Mouse (Mus musculus): ENCODE data around the gene Kat7. TPM values are rescaled to one million over a fixed set of nuclear protein-coding genes. Genes with fewer than 3 reads are reported as not detected.

Gene Kat7
- polyA plus RNA-seq, 2 experiments, result 49.7 to 58.5 TPM

DNA sequence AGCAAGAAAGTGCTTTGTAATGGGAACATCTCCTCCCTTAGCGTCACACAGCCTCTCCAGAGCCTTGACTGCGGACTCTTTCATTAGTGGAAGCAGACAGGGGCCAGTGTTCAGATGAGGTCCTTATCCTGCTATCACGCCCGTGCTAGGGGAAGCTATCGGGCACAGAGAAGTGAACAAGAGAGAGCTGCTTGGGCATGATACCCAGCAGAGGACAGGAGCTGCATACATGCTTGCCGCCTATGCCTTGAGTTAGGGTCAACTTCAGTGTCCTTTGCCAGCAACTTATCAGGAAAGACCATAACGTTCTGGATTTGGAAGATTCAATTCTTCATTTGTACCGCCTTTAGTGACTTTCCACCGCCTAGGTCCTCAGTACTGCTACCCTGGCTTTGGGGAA lies 23.8 kb upstream of the Kat7 start:
- H3K36me3 ChIP-seq (ENCODE audit: control insufficient read depth, insufficient read depth, low read length), result no peaks in the 10 kb centered on the region
- ATAC-seq (ENCODE audit: low FRiP score, low read depth) (no peak), DNase-seq (ENCODE audit: low spot score) (no peak)
- no peaks in the 10 kb centered on the region for H3K9me3 ChIP-seq (ENCODE audit: control insufficient read depth, low read length)
- no peak overlapping the region for H3K4me3 ChIP-seq (replicated peaks; ENCODE audit: low read length)
- WGBS, result 89% methylated on average over 9 of the region's 9 CpGs
- H3K27me3 ChIP-seq (ENCODE audit: control insufficient read depth, insufficient read depth, low read length), result no peaks in the 10 kb centered on the region
- no peak overlapping the region for H3K9ac ChIP-seq (ENCODE audit: low read depth, low read length, severe bottlenecking)
- peaks cover 15% of the 10 kb centered on the region for H3K4me1 ChIP-seq (ENCODE audit: control insufficient read depth, insufficient read depth, low read length)
- H3K27ac ChIP-seq (replicated peaks; ENCODE audit: low read depth, low read length), result no peak overlapping the region
- H3K4me2 ChIP-seq (replicated peaks; ENCODE audit: low read depth, low read length, severe bottlenecking), result no peak overlapping the region
- no peak for TF ChIP-seq POLR2A (IDR thresholded peaks at IDR 0.05; ENCODE audit: borderline replicate concordance, extremely low read depth, insufficient read depth, insufficient read length)

DNA sequence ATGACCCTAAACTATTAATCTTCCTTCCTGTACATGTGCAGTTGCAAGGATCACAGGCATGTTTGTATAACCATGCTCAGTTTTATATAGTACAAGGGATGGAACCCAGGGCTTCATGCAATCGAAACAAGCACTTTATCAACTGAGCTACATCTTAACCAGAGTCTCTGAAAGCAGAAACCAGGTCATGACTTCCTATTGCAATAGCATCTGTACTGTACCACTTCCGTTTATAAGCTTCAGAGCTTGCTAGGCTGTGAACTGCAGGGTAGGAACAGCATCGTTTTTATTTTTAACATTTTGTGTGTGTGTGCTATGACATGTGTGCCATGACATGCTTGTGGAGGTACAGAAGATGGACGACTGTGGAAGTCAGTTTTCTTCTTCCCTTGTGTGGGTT lies 23.2 kb upstream of the Kat7 start:
- H3K4me2 ChIP-seq (replicated peaks; ENCODE audit: low read depth, low read length, severe bottlenecking), result no peak overlapping the region
- no peak for ATAC-seq (ENCODE audit: low FRiP score, low read depth)
- no peak overlapping the region for H3K9ac ChIP-seq (ENCODE audit: low read depth, low read length, severe bottlenecking)
- no peak for DNase-seq (ENCODE audit: low spot score)
- H3K9me3 ChIP-seq (ENCODE audit: control insufficient read depth, low read length), result no peaks in the 10 kb centered on the region
- TF ChIP-seq POLR2A (IDR thresholded peaks at IDR 0.05; ENCODE audit: borderline replicate concordance, extremely low read depth, insufficient read depth, insufficient read length), result no peak
- H3K27me3 ChIP-seq (ENCODE audit: control insufficient read depth, insufficient read depth, low read length), result no peaks in the 10 kb centered on the region
- no peaks in the 10 kb centered on the region for H3K36me3 ChIP-seq (ENCODE audit: control insufficient read depth, insufficient read depth, low read length)
- WGBS, result 54% methylated on average over 4 of the region's 4 CpGs
- H3K4me1 ChIP-seq (ENCODE audit: control insufficient read depth, insufficient read depth, low read length), result peaks cover 9% of the 10 kb centered on the region
- H3K4me3 ChIP-seq (replicated peaks; ENCODE audit: low read length), result no peak overlapping the region
- no peak overlapping the region for H3K27ac ChIP-seq (replicated peaks; ENCODE audit: low read depth, low read length)

DNA sequence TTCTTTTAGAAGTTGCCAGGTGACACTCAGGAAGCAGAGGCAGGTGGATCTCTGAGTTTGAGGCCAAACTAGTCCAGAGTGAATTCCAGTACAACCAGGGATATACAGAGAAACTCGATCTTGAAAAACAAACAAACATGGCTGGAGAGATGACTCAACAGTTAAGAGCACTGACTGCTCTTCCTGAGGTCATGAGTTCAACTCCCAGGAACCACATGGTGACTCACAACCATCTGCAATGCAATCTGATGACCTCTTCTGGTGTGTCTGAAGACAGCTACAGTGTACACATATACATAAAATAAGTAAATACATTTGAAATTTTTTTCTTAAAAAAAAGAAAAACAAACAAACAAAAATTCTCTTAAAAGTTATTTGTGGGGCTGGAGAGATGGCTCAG lies 20.6 kb upstream of the Kat7 start:
- no peaks in the 10 kb centered on the region for H3K9me3 ChIP-seq (ENCODE audit: control insufficient read depth, low read length)
- no peak for DNase-seq (ENCODE audit: low spot score)
- no peak overlapping the region for H3K9ac ChIP-seq (ENCODE audit: low read depth, low read length, severe bottlenecking)
- no peaks in the 10 kb centered on the region for H3K4me1 ChIP-seq (ENCODE audit: control insufficient read depth, insufficient read depth, low read length)
- H3K36me3 ChIP-seq (ENCODE audit: control insufficient read depth, insufficient read depth, low read length), result no peaks in the 10 kb centered on the region
- no peak overlapping the region for H3K4me3 ChIP-seq (replicated peaks; ENCODE audit: low read length)
- no peak overlapping the region for H3K27ac ChIP-seq (replicated peaks; ENCODE audit: low read depth, low read length)
- H3K4me2 ChIP-seq (replicated peaks; ENCODE audit: low read depth, low read length, severe bottlenecking), result no peak overlapping the region
- WGBS, result 63% methylated on average over 1 of the region's 1 CpGs
- H3K27me3 ChIP-seq (ENCODE audit: control insufficient read depth, insufficient read depth, low read length), result no peaks in the 10 kb centered on the region
- no peak for ATAC-seq (ENCODE audit: low FRiP score, low read depth)
- TF ChIP-seq POLR2A (IDR thresholded peaks at IDR 0.05; ENCODE audit: borderline replicate concordance, extremely low read depth, insufficient read depth, insufficient read length), result no peak

DNA sequence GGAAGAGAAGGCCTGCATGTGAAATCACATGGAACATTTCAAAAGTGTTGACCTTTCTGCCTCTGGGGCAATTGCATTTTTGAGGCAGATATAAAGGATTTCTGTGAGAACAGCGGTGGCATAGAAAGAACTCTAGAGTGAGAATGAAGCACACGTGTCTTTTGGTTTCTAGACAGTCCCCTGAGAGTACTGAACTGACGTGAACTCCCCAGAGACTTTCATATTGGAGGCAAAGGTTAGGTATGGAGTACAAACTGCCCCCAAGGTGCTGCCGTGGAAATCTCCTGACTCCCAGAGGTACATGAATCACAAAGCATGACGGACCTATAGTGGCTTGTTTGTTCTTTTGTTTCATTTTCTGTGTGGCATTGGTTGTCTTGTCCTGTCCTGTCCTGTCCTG lies 18.6 kb upstream of the Kat7 start:
- Histone ChIP-seq H3K4me1 (ENCODE audit: control insufficient read depth, insufficient read depth, low read length) (no peaks in the 10 kb centered on the region), H3K36me3 (ENCODE audit: control insufficient read depth, insufficient read depth, low read length) (no peaks in the 10 kb centered on the region), H3K9me3 (ENCODE audit: control insufficient read depth, low read length) (no peaks in the 10 kb centered on the region), H3K9ac (ENCODE audit: low read depth, low read length, severe bottlenecking) (no peak overlapping the region), H3K4me3 (replicated peaks; ENCODE audit: low read length) (no peak overlapping the region), H3K4me2 (replicated peaks; ENCODE audit: low read depth, low read length, severe bottlenecking) (no peak overlapping the region), H3K27ac (replicated peaks; ENCODE audit: low read depth, low read length) (no peak overlapping the region), H3K27me3 (ENCODE audit: control insufficient read depth, insufficient read depth, low read length) (no peaks in the 10 kb centered on the region)
- no peak for DNase-seq (ENCODE audit: low spot score)
- no peak for TF ChIP-seq POLR2A (IDR thresholded peaks at IDR 0.05; ENCODE audit: borderline replicate concordance, extremely low read depth, insufficient read depth, insufficient read length)
- ATAC-seq (ENCODE audit: low FRiP score, low read depth), result no peak
- 81% methylated on average over 5 of the region's 5 CpGs for WGBS

DNA sequence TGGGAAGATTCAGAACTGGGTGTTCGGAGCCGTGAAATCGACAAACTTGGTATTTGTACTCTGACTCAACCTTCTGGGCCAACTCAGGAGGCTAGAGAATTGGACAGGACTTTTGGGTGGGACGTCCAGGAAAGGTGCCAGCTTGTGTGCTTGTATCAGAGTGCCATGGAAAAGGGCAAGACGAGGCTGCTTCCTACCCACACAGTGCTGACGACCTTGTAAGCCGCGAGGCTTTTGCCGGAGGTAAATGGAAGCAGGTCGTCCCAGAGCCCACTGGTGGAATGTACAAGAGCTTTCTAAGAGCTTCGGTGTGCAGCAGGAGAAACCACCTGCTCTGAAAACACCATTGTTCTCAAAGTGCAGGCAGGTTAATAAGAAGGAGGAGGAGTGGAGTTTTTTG lies 16.2 kb upstream of the Kat7 start:
- H3K27me3 ChIP-seq (ENCODE audit: control insufficient read depth, insufficient read depth, low read length), result no peaks in the 10 kb centered on the region
- no peaks in the 10 kb centered on the region for H3K9me3 ChIP-seq (ENCODE audit: control insufficient read depth, low read length)
- no peak overlapping the region for H3K4me2 ChIP-seq (replicated peaks; ENCODE audit: low read depth, low read length, severe bottlenecking)
- ATAC-seq (ENCODE audit: low FRiP score, low read depth), result no peak
- H3K36me3 ChIP-seq (ENCODE audit: control insufficient read depth, insufficient read depth, low read length), result no peaks in the 10 kb centered on the region
- no peak for DNase-seq (ENCODE audit: low spot score)
- no peak overlapping the region for H3K4me3 ChIP-seq (replicated peaks; ENCODE audit: low read length)
- 67% methylated on average over 11 of the region's 11 CpGs for WGBS
- H3K27ac ChIP-seq (replicated peaks; ENCODE audit: low read depth, low read length), result no peak overlapping the region
- no peaks in the 10 kb centered on the region for H3K4me1 ChIP-seq (ENCODE audit: control insufficient read depth, insufficient read depth, low read length)
- no peak for TF ChIP-seq POLR2A (IDR thresholded peaks at IDR 0.05; ENCODE audit: borderline replicate concordance, extremely low read depth, insufficient read depth, insufficient read length)
- H3K9ac ChIP-seq (ENCODE audit: low read depth, low read length, severe bottlenecking), result no peak overlapping the region

DNA sequence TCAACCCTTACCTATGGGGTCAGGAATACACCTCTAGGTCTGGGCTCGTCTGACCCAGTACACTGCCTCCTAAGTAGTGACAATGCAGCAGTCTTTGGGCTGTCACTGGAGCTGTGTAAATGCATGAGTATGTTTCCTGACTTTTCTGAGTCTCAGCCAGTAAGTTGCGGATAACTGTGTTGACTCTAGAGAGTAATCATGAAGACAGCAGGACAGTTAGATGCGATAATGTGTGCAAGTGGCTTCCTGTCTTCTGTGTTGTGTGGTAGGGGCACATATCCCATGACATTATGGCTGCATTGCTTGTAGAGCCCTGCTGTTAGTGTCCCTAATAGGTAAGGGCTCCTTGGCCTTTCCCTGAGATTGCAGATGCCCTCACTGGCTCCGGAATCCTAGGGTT lies 15.8 kb upstream of the Kat7 start:
- H3K27me3 ChIP-seq (ENCODE audit: control insufficient read depth, insufficient read depth, low read length), result no peaks in the 10 kb centered on the region
- no peaks in the 10 kb centered on the region for H3K9me3 ChIP-seq (ENCODE audit: control insufficient read depth, low read length)
- no peak overlapping the region for H3K27ac ChIP-seq (replicated peaks; ENCODE audit: low read depth, low read length)
- no peak overlapping the region for H3K4me3 ChIP-seq (replicated peaks; ENCODE audit: low read length)
- no peak for DNase-seq (ENCODE audit: low spot score)
- WGBS, result 88% methylated on average over 4 of the region's 4 CpGs
- H3K4me1 ChIP-seq (ENCODE audit: control insufficient read depth, insufficient read depth, low read length), result no peaks in the 10 kb centered on the region
- H3K36me3 ChIP-seq (ENCODE audit: control insufficient read depth, insufficient read depth, low read length), result no peaks in the 10 kb centered on the region
- no peak overlapping the region for H3K9ac ChIP-seq (ENCODE audit: low read depth, low read length, severe bottlenecking)
- no peak for ATAC-seq (ENCODE audit: low FRiP score, low read depth)
- no peak for TF ChIP-seq POLR2A (IDR thresholded peaks at IDR 0.05; ENCODE audit: borderline replicate concordance, extremely low read depth, insufficient read depth, insufficient read length)
- no peak overlapping the region for H3K4me2 ChIP-seq (replicated peaks; ENCODE audit: low read depth, low read length, severe bottlenecking)

All from limb, embryonic 14.5 days (tissue).